Mouse (Mus musculus): ENCODE results near the gene Atxn1. TPM values are rescaled to one million over a fixed set of nuclear protein-coding genes. Genes with fewer than 3 reads are reported as not detected.

Atxn1 gene
- total and polyA plus RNA-seq, 3 experiments, result 9.4 to 61.0 (median 25.0) TPM

- no peak for DNase-seq (ENCODE audit: low spot score)
Measured at GRCm38 (mm10) chr13:45745851-45746773, 218.7 kb downstream of the Atxn1 start.

GRCm38 (mm10) chr13:45744803-45745432 lies 219.9 kb downstream of the Atxn1 start:
- Histone ChIP-seq H3K27me3 (ENCODE audit: insufficient read depth, low read length) (no peaks in the 10 kb centered on the region), H3K4me3 (ENCODE audit: low read depth, low read length) (no peak overlapping the region), H3K4me1 (ENCODE audit: insufficient read depth, low read depth, low read length) (peaks cover 34% of the 10 kb centered on the region), H3K9me3 (replicated peaks) (no peaks in the 10 kb centered on the region), H3K36me3 (replicated peaks) (peaks cover 66% of the 10 kb centered on the region)
- ATAC-seq (ENCODE audit: extremely low read depth, insufficient number of reproducible peaks, low FRiP score, poor library complexity, severe bottlenecking), result peak; percentile 40
- no peak for TF ChIP-seq GATA1 (IDR thresholded peaks at IDR 0.05; ENCODE audit: borderline replicate concordance, low read length)
- no peak for TF ChIP-seq TAL1 (conservative IDR thresholded peaks at IDR 0.05; ENCODE audit: low read depth, low read length)
- no peak for TF ChIP-seq CTCF (IDR thresholded peaks at IDR 0.05; ENCODE audit: low read depth, low read length)
- TF ChIP-seq GATA2 (IDR thresholded peaks at IDR 0.05; ENCODE audit: borderline replicate concordance, low read depth, low read length), result no peak
- TF ChIP-seq POLR2AphosphoS5 (IDR thresholded peaks at IDR 0.05; ENCODE audit: insufficient replicate concordance, low read depth, low read length), result no peak
- no peak for DNase-seq (ENCODE audit: low spot score)

More at GRCm38 (mm10) chr13:45745851-45746773, 218.7 kb downstream of the Atxn1 start:
- Histone ChIP-seq H3K36me3 (replicated peaks) (peaks cover 65% of the 10 kb centered on the region), H3K27me3 (ENCODE audit: insufficient read depth, low read length) (no peaks in the 10 kb centered on the region), H3K4me1 (ENCODE audit: insufficient read depth, low read depth, low read length) (peaks cover 42% of the 10 kb centered on the region), H3K4me3 (ENCODE audit: low read depth, low read length) (no peak overlapping the region), H3K9me3 (replicated peaks) (no peaks in the 10 kb centered on the region)
- TF ChIP-seq TAL1 (conservative IDR thresholded peaks at IDR 0.05; ENCODE audit: low read depth, low read length) (no peak), CTCF (IDR thresholded peaks at IDR 0.05; ENCODE audit: low read depth, low read length) (peak; percentile 7; the same call in 1 of the 2 replicates)
- ATAC-seq (ENCODE audit: extremely low read depth, insufficient number of reproducible peaks, low FRiP score, poor library complexity, severe bottlenecking), result no peak

- Histone ChIP-seq H3K36me3 (replicated peaks) (peaks cover 66% of the 10 kb centered on the region), H3K9me3 (replicated peaks) (no peaks in the 10 kb centered on the region), H3K27me3 (ENCODE audit: insufficient read depth, low read length) (no peaks in the 10 kb centered on the region), H3K4me3 (ENCODE audit: low read depth, low read length) (no peak overlapping the region), H3K4me1 (ENCODE audit: insufficient read depth, low read depth, low read length) (peaks cover 23% of the 10 kb centered on the region)
- ATAC-seq (ENCODE audit: extremely low read depth, insufficient number of reproducible peaks, low FRiP score, poor library complexity, severe bottlenecking), result no peak
- no peak for DNase-seq (ENCODE audit: low spot score)
- TF ChIP-seq POLR2AphosphoS5 (IDR thresholded peaks at IDR 0.05; ENCODE audit: insufficient replicate concordance, low read depth, low read length) (no peak), GATA2 (IDR thresholded peaks at IDR 0.05; ENCODE audit: borderline replicate concordance, low read depth, low read length) (no peak), TAL1 (conservative IDR thresholded peaks at IDR 0.05; ENCODE audit: low read depth, low read length) (no peak), CTCF (IDR thresholded peaks at IDR 0.05; ENCODE audit: low read depth, low read length) (no peak)
Measured at GRCm38 (mm10) chr13:45743848-45744247, 221.0 kb downstream of the Atxn1 start.

- Histone ChIP-seq H3K4me1 (ENCODE audit: insufficient read depth, low read depth, low read length) (peaks cover 19% of the 10 kb centered on the region; the same call in 1 of the 2 replicates), H3K36me3 (replicated peaks) (peaks cover 58% of the 10 kb centered on the region), H3K27me3 (ENCODE audit: insufficient read depth, low read length) (no peaks in the 10 kb centered on the region), H3K4me3 (ENCODE audit: low read depth, low read length) (no peak overlapping the region), H3K9me3 (replicated peaks) (no peaks in the 10 kb centered on the region)
- no peak for DNase-seq (ENCODE audit: low spot score)
- no peak for TF ChIP-seq GATA1 (IDR thresholded peaks at IDR 0.05; ENCODE audit: borderline replicate concordance, low read length)
- TF ChIP-seq GATA2 (IDR thresholded peaks at IDR 0.05; ENCODE audit: borderline replicate concordance, low read depth, low read length), result no peak
- no peak for TF ChIP-seq CTCF (IDR thresholded peaks at IDR 0.05; ENCODE audit: low read depth, low read length)
- TF ChIP-seq POLR2AphosphoS5 (IDR thresholded peaks at IDR 0.05; ENCODE audit: insufficient replicate concordance, low read depth, low read length), result no peak
- TF ChIP-seq TAL1 (conservative IDR thresholded peaks at IDR 0.05; ENCODE audit: low read depth, low read length), result no peak
- ATAC-seq (ENCODE audit: extremely low read depth, insufficient number of reproducible peaks, low FRiP score, poor library complexity, severe bottlenecking), result no peak
Measured at GRCm38 (mm10) chr13:45740369-45740768, 224.4 kb downstream of the Atxn1 start.

- Histone ChIP-seq H3K27me3 (ENCODE audit: insufficient read depth, low read length) (no peaks in the 10 kb centered on the region), H3K4me3 (ENCODE audit: low read depth, low read length) (no peak overlapping the region), H3K36me3 (replicated peaks) (peaks cover 70% of the 10 kb centered on the region), H3K9me3 (replicated peaks) (no peaks in the 10 kb centered on the region), H3K4me1 (ENCODE audit: insufficient read depth, low read depth, low read length) (peaks cover 12% of the 10 kb centered on the region; the same call in 1 of the 2 replicates)
- TF ChIP-seq GATA2 (IDR thresholded peaks at IDR 0.05; ENCODE audit: borderline replicate concordance, low read depth, low read length) (no peak), POLR2AphosphoS5 (IDR thresholded peaks at IDR 0.05; ENCODE audit: insufficient replicate concordance, low read depth, low read length) (no peak)
- no peak for ATAC-seq (ENCODE audit: extremely low read depth, insufficient number of reproducible peaks, low FRiP score, poor library complexity, severe bottlenecking)
- no peak for DNase-seq (ENCODE audit: low spot score)
Measured at GRCm38 (mm10) chr13:45736241-45736640, 228.6 kb downstream of the Atxn1 start.

- Histone ChIP-seq H3K9me3 (replicated peaks) (no peaks in the 10 kb centered on the region), H3K36me3 (replicated peaks) (peaks cover 68% of the 10 kb centered on the region), H3K4me1 (ENCODE audit: insufficient read depth, low read depth, low read length) (peaks cover 12% of the 10 kb centered on the region; the same call in 1 of the 2 replicates), H3K4me3 (ENCODE audit: low read depth, low read length) (no peak overlapping the region), H3K27me3 (ENCODE audit: insufficient read depth, low read length) (no peaks in the 10 kb centered on the region)
- TF ChIP-seq GATA2 (IDR thresholded peaks at IDR 0.05; ENCODE audit: borderline replicate concordance, low read depth, low read length), result no peak
- no peak for TF ChIP-seq TAL1 (conservative IDR thresholded peaks at IDR 0.05; ENCODE audit: low read depth, low read length)
- TF ChIP-seq CTCF (IDR thresholded peaks at IDR 0.05; ENCODE audit: low read depth, low read length), result no peak
- no peak for TF ChIP-seq GATA1 (IDR thresholded peaks at IDR 0.05; ENCODE audit: borderline replicate concordance, low read length)
- no peak for TF ChIP-seq POLR2AphosphoS5 (IDR thresholded peaks at IDR 0.05; ENCODE audit: insufficient replicate concordance, low read depth, low read length)
- DNase-seq (ENCODE audit: low spot score) (no peak), ATAC-seq (ENCODE audit: extremely low read depth, insufficient number of reproducible peaks, low FRiP score, poor library complexity, severe bottlenecking) (no peak)
Measured at GRCm38 (mm10) chr13:45735802-45736201, 229.0 kb downstream of the Atxn1 start.
